Mouse (Mus musculus) neural tube, embryonic 11.5 days (tissue): Measurements from ENCODE around the gene Fam221b. TPM values are rescaled to one million over a fixed set of nuclear protein-coding genes. Genes with fewer than 3 reads are reported as not detected.

Experiments
- ATAC-seq: fragments of 200-750 bp; cut with Nextera tagmentation; 2 replicates; pipeline ENCODE4 v1.8.0; 2017; ENCODE audit warnings: moderate number of reproducible peaks, mild to moderate bottlenecking, moderate TSS enrichment, moderate library complexity; ENCODE audit not compliant: insufficient read depth, low FRiP score, low TSS enrichment
- DNase-seq: peaks from one replicate; pipeline ENCODE4 v3.0.0-alpha.2; 2015; ENCODE audit warnings: low spot score
- H3K27ac ChIP-seq: fragments of 300-500 bp; sonication (generic); 2 replicates; pipeline ENCODE4 v1.5.1; 2014; ENCODE audit warnings: low read depth, mild to moderate bottlenecking, low read length
- H3K27me3 ChIP-seq: fragments of 300-500 bp; sonication (generic); 2 replicates; pipeline ENCODE4 v1.6.1; 2014; ENCODE audit warnings: mild to moderate bottlenecking, low read length, mixed read lengths; ENCODE audit not compliant: control insufficient read depth, insufficient read depth
- H3K36me3 ChIP-seq: fragments of 300-500 bp; sonication (generic); 2 replicates; pipeline ENCODE4 v1.6.1; 2014; ENCODE audit warnings: mild to moderate bottlenecking, low read length, moderate library complexity, mixed read lengths; ENCODE audit not compliant: control insufficient read depth, insufficient read depth
- H3K4me1 ChIP-seq: fragments of 300-500 bp; sonication (generic); 2 replicates; pipeline ENCODE4 v1.6.1; 2014; ENCODE audit warnings: low read length, mixed read lengths; ENCODE audit not compliant: control insufficient read depth, insufficient read depth
- H3K4me2 ChIP-seq: fragments of 300-500 bp; sonication (generic); 2 replicates; pipeline ENCODE4 v1.6.1; 2014; ENCODE audit warnings: low read depth, mild to moderate bottlenecking, moderate library complexity
- H3K4me3 ChIP-seq: fragments of 300-500 bp; sonication (generic); 2 replicates; pipeline ENCODE4 v1.5.1; 2014; ENCODE audit warnings: low read depth, low read length
- H3K9ac ChIP-seq: fragments of 300-500 bp; sonication (generic); 2 replicates; pipeline ENCODE4 v1.6.1; 2014; ENCODE audit warnings: mild to moderate bottlenecking, low read length
- H3K9me3 ChIP-seq: fragments of 300-500 bp; sonication (generic); 2 replicates; pipeline ENCODE4 v1.6.1; 2016; ENCODE audit warnings: low read length; ENCODE audit not compliant: control insufficient read depth
- WGBS: fragments of 180-500 bp; shearing (Covaris S2); extraction: QIAGEN DNeasy Blood & Tissue Kit; methylation state at CpG from one replicate; pipeline ENCODE4 v1.1.7; 2014; 5-methylcytosine and 5-hydroxymethylcytosine counted together
- polyA plus RNA-seq: library from polyadenylated mRNA; unstranded; fragments of >200 nt; fragmentation: Nextera tagmentation; extraction: Ambion mirVana; gene quantifications from 2 replicates; pipeline ENCODE4 v1.2.1, GENCODE M21; 2014

Gene Fam221b
- polyA plus RNA-seq, 1 experiment from 2014 or later, result 2.4 TPM

DNA sequence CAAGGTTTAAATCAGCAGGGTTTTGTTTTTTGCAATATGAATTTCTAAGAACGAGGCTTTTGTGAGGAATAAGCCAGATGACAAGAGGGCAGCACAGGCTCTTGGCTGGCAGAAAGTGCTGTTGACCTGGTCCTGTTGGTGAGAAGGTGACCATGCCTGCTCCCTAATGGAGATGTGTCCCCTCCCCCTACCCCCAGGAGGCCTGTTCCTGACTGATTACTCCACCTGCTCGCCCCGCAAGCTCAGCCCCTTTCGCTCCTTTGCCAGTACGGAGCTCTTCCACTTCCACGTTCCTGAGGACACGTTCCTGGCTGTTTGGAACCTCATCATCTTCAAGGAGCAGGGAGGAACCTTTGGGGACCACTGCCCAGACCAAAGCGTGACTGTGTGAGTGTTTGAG lies 4.8 kb upstream of the Fam221b start:
- 77% methylated on average over 8 of the region's 8 CpGs for WGBS
- H3K4me2 ChIP-seq, result no peak overlapping the region
- H3K9me3 ChIP-seq, result no peaks in the 10 kb centered on the region
- no peak for ATAC-seq
- 0 out of 2 replicates have a peak, but pooled peaks cover 4% of the 10 kb centered on the region for H3K4me1 ChIP-seq
- H3K4me3 ChIP-seq, result no peak overlapping the region
- H3K36me3 ChIP-seq, result no peaks in the 10 kb centered on the region
- no peak overlapping the region for H3K27ac ChIP-seq
- no peak overlapping the region for H3K9ac ChIP-seq
- no peaks in the 10 kb centered on the region for H3K27me3 ChIP-seq
- DNase-seq, result no peak

GRCm38 (mm10) chr4:43672070-43672469 lies 3.1 kb upstream of the Fam221b start:
- Histone ChIP-seq H3K27me3 (no peaks in the 10 kb centered on the region), H3K9me3 (no peaks in the 10 kb centered on the region), H3K27ac (no peak overlapping the region), H3K4me2 (no peak overlapping the region), H3K4me3 (no peak overlapping the region), H3K4me1 (0 out of 2 replicates have a peak, but pooled peaks cover 7% of the 10 kb centered on the region), H3K36me3 (no peaks in the 10 kb centered on the region), H3K9ac (no peak overlapping the region)
- 5% methylated on average over 2 of the region's 2 CpGs for WGBS
- DNase-seq, result peak; percentile 90
- ATAC-seq, result no peak; the same call in 1 of the 2 replicates

- peak overlapping the region; percentile 69 for H3K4me3 ChIP-seq
- no peaks in the 10 kb centered on the region for H3K36me3 ChIP-seq
- WGBS, result under 1% methylated on average over 13 of the region's 25 CpGs
- H3K4me2 ChIP-seq, result peak overlapping the region; percentile 91
- H3K9me3 ChIP-seq, result no peaks in the 10 kb centered on the region
- DNase-seq (no peak), ATAC-seq (peak; percentile 76)
- peak overlapping the region; percentile 77 for H3K9ac ChIP-seq
- 0 out of 2 replicates have a peak, but pooled peaks cover 6% of the 10 kb centered on the region for H3K27me3 ChIP-seq
- 0 out of 2 replicates have a peak, but pooled peaks cover 7% of the 10 kb centered on the region for H3K4me1 ChIP-seq
- 0 out of 2 replicates have a peak overlapping the region, but pooled peaks have one; percentile 5 for H3K27ac ChIP-seq
These were observed 466 bp upstream of the Fam221b start for GRCm38 (mm10) chr4:43669428-43669794.

GRCm38 (mm10) chr4:43666412-43666811 lies 2.5 kb downstream of the Fam221b start:
- Histone ChIP-seq H3K27me3 (0 out of 2 replicates have a peak, but pooled peaks cover 7% of the 10 kb centered on the region), H3K4me1 (0 out of 2 replicates have a peak, but pooled peaks cover 7% of the 10 kb centered on the region), H3K9me3 (no peaks in the 10 kb centered on the region), H3K27ac (no peak overlapping the region), H3K9ac (no peak overlapping the region), H3K36me3 (no peaks in the 10 kb centered on the region), H3K4me3 (no peak overlapping the region), H3K4me2 (no peak overlapping the region)
- no peak for DNase-seq
- 21% methylated on average over 4 of the region's 4 CpGs for WGBS
- no peak for ATAC-seq

GRCm38 (mm10) chr4:43657146-43657545 lies 11.8 kb downstream of the Fam221b start:
- H3K4me2 ChIP-seq, result no peak overlapping the region
- H3K36me3 ChIP-seq, result no peaks in the 10 kb centered on the region
- no peak overlapping the region for H3K4me3 ChIP-seq
- no peak for ATAC-seq
- H3K9ac ChIP-seq, result no peak overlapping the region
- H3K27me3 ChIP-seq, result no peaks in the 10 kb centered on the region
- WGBS, result 61% methylated on average over 4 of the region's 4 CpGs
- no peak for DNase-seq
- no peak overlapping the region for H3K27ac ChIP-seq
- H3K9me3 ChIP-seq, result no peaks in the 10 kb centered on the region
- peaks cover 7% of the 10 kb centered on the region; the same call in 1 of the 2 replicates for H3K4me1 ChIP-seq

DNA sequence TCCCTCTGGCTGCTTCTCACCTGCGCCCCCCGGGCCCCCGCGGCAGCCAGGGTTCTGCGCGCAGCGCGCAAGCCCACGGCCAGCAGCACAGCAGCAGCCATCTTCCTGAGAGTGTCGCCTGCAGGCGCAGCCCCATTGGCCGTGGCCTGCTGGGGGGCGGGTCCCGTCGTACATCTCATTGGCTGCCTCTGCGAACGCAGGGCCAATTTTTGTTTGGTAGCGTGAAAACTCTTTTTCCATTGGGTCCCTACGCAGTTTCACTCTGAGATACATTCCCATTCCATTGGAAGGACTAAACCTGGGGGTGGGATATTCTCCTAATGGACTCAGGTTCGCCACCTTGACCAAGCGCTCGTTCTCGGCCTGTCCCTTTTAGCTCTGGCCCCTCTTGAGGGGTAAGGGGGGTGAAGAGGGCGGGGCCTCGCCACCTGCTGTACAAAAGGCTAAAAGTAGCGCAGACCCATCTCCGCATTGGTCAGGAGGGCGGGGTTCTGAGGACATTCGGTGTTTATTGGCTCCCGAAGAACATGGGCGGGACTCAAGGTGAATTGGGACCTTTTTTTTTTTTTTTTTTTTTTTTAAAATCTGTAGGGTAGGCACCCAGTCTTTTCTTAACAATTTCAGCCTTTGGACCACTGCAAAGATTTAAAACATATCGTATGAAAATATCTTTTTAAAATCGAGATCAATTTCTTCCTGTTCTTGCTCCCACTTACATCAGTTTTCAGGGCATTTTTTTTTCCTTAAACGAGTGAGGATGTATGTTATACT lies 12.4 kb downstream of the Fam221b start, which contains the start of gene Hint2:
Gene Hint2, minus strand, starts transcription at position 128 of the 771 bp plus-strand sequence.
- DNase-seq, result peak; percentile 95
- peaks cover 7% of the 10 kb centered on the region; the same call in 1 of the 2 replicates for H3K4me1 ChIP-seq
- peak within 1 kb of the TSS; percentile 80 for H3K4me2 ChIP-seq
- 1% methylated on average over 34 of the region's 34 CpGs for WGBS
- ATAC-seq, result peak; percentile 97
- H3K27ac ChIP-seq, result peak within 1 kb of the TSS; percentile 83
- H3K27me3 ChIP-seq, result no peaks in the 10 kb centered on the region
- no peaks in the 10 kb centered on the region for H3K36me3 ChIP-seq
- peak within 1 kb of the TSS; percentile 79 for H3K4me3 ChIP-seq
- no peaks in the 10 kb centered on the region for H3K9me3 ChIP-seq
- H3K9ac ChIP-seq, result peak within 1 kb of the TSS; percentile 91

DNA sequence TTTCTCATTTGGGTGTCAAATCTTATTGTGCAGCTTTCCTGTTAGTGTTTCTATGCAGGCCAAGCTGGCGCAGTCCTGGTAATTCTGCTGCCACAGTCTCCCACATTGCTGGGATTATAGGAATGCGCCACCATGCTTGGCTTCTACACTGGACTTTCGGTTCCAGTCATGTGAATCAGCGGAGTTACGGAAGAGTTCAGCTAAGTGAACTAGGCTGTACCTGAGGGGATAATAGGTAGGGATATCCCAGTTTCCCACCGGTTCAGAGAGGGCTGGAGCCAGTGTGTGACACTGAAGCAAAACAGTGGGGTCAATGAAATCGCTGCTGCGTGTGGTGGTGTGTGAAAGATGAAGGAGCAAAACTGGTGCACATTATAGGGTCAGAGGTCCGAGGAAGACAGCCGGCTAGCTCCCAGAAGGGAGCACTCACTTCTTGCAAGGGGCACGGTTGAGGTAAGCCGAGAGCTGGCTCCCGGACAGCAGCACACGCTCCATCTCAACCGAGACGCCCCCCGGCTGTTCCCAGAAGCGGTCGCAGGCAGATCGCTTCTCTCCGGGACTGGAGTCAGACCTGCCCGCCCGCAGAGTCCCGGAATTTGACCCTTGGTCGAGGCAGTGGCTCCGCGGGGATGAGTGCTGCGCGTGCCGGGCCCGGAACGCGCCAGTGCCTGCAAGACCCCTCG lies 13.1 kb downstream of the Fam221b start:
- Histone ChIP-seq H3K36me3 (no peaks in the 10 kb centered on the region), H3K27ac (peak overlapping the region; percentile 83), H3K4me3 (peak overlapping the region; percentile 79), H3K4me2 (peak overlapping the region; percentile 80), H3K9ac (peak overlapping the region; percentile 91), H3K9me3 (no peaks in the 10 kb centered on the region), H3K27me3 (no peaks in the 10 kb centered on the region), H3K4me1 (peaks cover 7% of the 10 kb centered on the region; the same call in 1 of the 2 replicates)
- DNase-seq (no peak), ATAC-seq (peak; percentile 35)
- 8% methylated on average over 26 of the region's 34 CpGs for whole genome bisulfite sequencing

- Histone ChIP-seq H3K4me2 (peak within 1 kb of the TSS; percentile 32), H3K9ac (no peak within 1 kb of the TSS; the same call in 1 of the 2 replicates), H3K9me3 (no peaks in the 10 kb centered on the region), H3K27me3 (no peaks in the 10 kb centered on the region), H3K4me3 (peak within 1 kb of the TSS; percentile 19; the same call in 1 of the 2 replicates), H3K36me3 (no peaks in the 10 kb centered on the region; the same call in 1 of the 2 replicates), H3K4me1 (peaks cover 7% of the 10 kb centered on the region; the same call in 1 of the 2 replicates), H3K27ac (no peak within 1 kb of the TSS)
- ATAC-seq (no peak), DNase-seq (peak; percentile 72)
- 17% methylated on average over 24 of the region's 24 CpGs for whole genome bisulfite sequencing
These were observed 15.6 kb downstream of the Fam221b start, which contains the start of gene Spag8 for GRCm38 (mm10) chr4:43653161-43654015. TSS of gene Spag8 (minus strand) at chr4:43653594.
